Mouse (Mus musculus) heart, embryonic 16.5 days (tissue): ENCODE measurements at regions not wholly inside any gene's neighbourhood (a gene's known extent, or its start where the extent isn't known, plus 50 kb on each side); places are given as distances from the start of the nearest gene placed in this dataset.

Source experiments
- ATAC-seq: fragments of 200-750 bp; cut with Nextera tagmentation; replicated peaks from 2 replicates; pipeline ENCODE4 v1.8.0; 2017; ENCODE audit warnings: moderate number of reproducible peaks; ENCODE audit not compliant: insufficient read depth, low FRiP score; ENCODE audit errors: extremely low read depth
- H3K27ac ChIP-seq: fragments of 300-500 bp; sonication (generic); 2 replicates; pipeline ENCODE4 v1.5.1; 2014; ENCODE audit warnings: mild to moderate bottlenecking, low read length, control low read depth, moderate library complexity
- H3K27me3 ChIP-seq: fragments of 300-500 bp; sonication (generic); 2 replicates; pipeline ENCODE4 v1.6.1; 2014; ENCODE audit warnings: low read length, mixed read lengths; ENCODE audit not compliant: control insufficient read depth, insufficient read depth
- H3K36me3 ChIP-seq: fragments of 300-500 bp; sonication (generic); 2 replicates; pipeline ENCODE4 v1.6.1; 2014; ENCODE audit not compliant: control insufficient read depth, insufficient read depth
- H3K4me1 ChIP-seq: fragments of 300-500 bp; sonication (generic); 2 replicates; pipeline ENCODE4 v1.6.1; 2014; ENCODE audit warnings: low read length, mixed read lengths; ENCODE audit not compliant: control insufficient read depth, insufficient read depth
- H3K4me2 ChIP-seq: fragments of 300-500 bp; sonication (generic); 2 replicates; pipeline ENCODE4 v1.6.1; 2014; ENCODE audit warnings: low read depth, mild to moderate bottlenecking, control low read depth, low read length
- H3K4me3 ChIP-seq: fragments of 300-500 bp; sonication (generic); 2 replicates; pipeline ENCODE4 v1.5.1; 2014; ENCODE audit warnings: mild to moderate bottlenecking, control low read depth, low read length
- H3K9ac ChIP-seq: fragments of 300-500 bp; sonication (generic); 2 replicates; pipeline ENCODE4 v1.6.1; 2014; ENCODE audit warnings: low read length, control low read depth
- H3K9me3 ChIP-seq: fragments of 300-500 bp; sonication (generic); replicated peaks from 2 replicates; pipeline ENCODE4 v1.6.1; 2016; ENCODE audit warnings: low read length; ENCODE audit not compliant: control insufficient read depth
- WGBS: fragments of 180-500 bp; shearing (Covaris S2); extraction: QIAGEN DNeasy Blood & Tissue Kit; methylation state at CpG from one replicate; pipeline ENCODE4 v1.1.7; 2014; 5-methylcytosine and 5-hydroxymethylcytosine counted together

- WGBS, result 84% methylated on average over 6 of the region's 6 CpGs
- H3K4me2 ChIP-seq, result no peak overlapping the region
- H3K27ac ChIP-seq, result no peak overlapping the region
- H3K27me3 ChIP-seq, result peaks cover 82% of the 10 kb centered on the region
- peaks cover 14% of the 10 kb centered on the region for H3K4me1 ChIP-seq
- no peak overlapping the region for H3K4me3 ChIP-seq
- no peak for ATAC-seq
- no peak overlapping the region for H3K9ac ChIP-seq
- no peaks in the 10 kb centered on the region for H3K36me3 ChIP-seq
- no peaks in the 10 kb centered on the region for H3K9me3 ChIP-seq
Measured at GRCm38 (mm10) chr9:47409579-47409978, 120.4 kb upstream of the Cadm1 start.

- WGBS, result 73% methylated on average over 2 of the region's 2 CpGs
- no peak overlapping the region for H3K27ac ChIP-seq
- no peaks in the 10 kb centered on the region for H3K36me3 ChIP-seq
- peaks cover 95% of the 10 kb centered on the region for H3K27me3 ChIP-seq
- H3K4me3 ChIP-seq, result no peak overlapping the region
- ATAC-seq, result no peak
- no peak overlapping the region for H3K4me2 ChIP-seq
- H3K9me3 ChIP-seq, result no peaks in the 10 kb centered on the region
- H3K4me1 ChIP-seq, result peaks cover 5% of the 10 kb centered on the region; the same call in 1 of the 2 replicates
- no peak overlapping the region for H3K9ac ChIP-seq
Measured at GRCm38 (mm10) chr9:47412786-47413185, 117.2 kb upstream of the Cadm1 start.

- H3K4me3 ChIP-seq, result no peak overlapping the region
- peaks cover 4% of the 10 kb centered on the region; the same call in 1 of the 2 replicates for H3K4me1 ChIP-seq
- no peaks in the 10 kb centered on the region for H3K36me3 ChIP-seq
- H3K9ac ChIP-seq, result no peak overlapping the region
- no peak overlapping the region for H3K27ac ChIP-seq
- ATAC-seq, result peak; percentile 80
- WGBS, result 36% methylated on average over 8 of the region's 8 CpGs
- no peaks in the 10 kb centered on the region for H3K9me3 ChIP-seq
- no peak overlapping the region for H3K4me2 ChIP-seq
- peaks cover 94% of the 10 kb centered on the region for H3K27me3 ChIP-seq
Measured at GRCm38 (mm10) chr9:47414350-47414988, 115.5 kb upstream of the Cadm1 start.

- Histone ChIP-seq H3K36me3 (no peaks in the 10 kb centered on the region), H3K27ac (no peak overlapping the region), H3K4me3 (no peak overlapping the region), H3K9me3 (no peaks in the 10 kb centered on the region), H3K4me1 (peaks cover 16% of the 10 kb centered on the region), H3K27me3 (peaks cover 62% of the 10 kb centered on the region), H3K4me2 (peak overlapping the region; percentile 40; the same call in 1 of the 2 replicates), H3K9ac (no peak overlapping the region)
- ATAC-seq, result peak; percentile 67
- 12% methylated on average over 9 of the region's 9 CpGs for WGBS
Measured at GRCm38 (mm10) chr9:47422151-47422599, 107.8 kb upstream of the Cadm1 start.

- H3K9me3 ChIP-seq, result no peaks in the 10 kb centered on the region
- no peaks in the 10 kb centered on the region for H3K36me3 ChIP-seq
- 43% methylated on average over 8 of the region's 8 CpGs for WGBS
- H3K9ac ChIP-seq, result no peak overlapping the region
- no peak overlapping the region for H3K27ac ChIP-seq
- H3K4me2 ChIP-seq, result peak overlapping the region; percentile 40; the same call in 1 of the 2 replicates
- peak; percentile 41; the same call in 1 of the 2 replicates for ATAC-seq
- H3K4me1 ChIP-seq, result peaks cover 16% of the 10 kb centered on the region
- no peak overlapping the region for H3K4me3 ChIP-seq
- H3K27me3 ChIP-seq, result peaks cover 59% of the 10 kb centered on the region
Measured at GRCm38 (mm10) chr9:47422741-47423461, 107.1 kb upstream of the Cadm1 start.

GRCm38 (mm10) chr9:47423462-47423832 is 106.5 kb upstream of the Cadm1 start:
- H3K27me3 ChIP-seq, result peaks cover 58% of the 10 kb centered on the region
- H3K27ac ChIP-seq, result no peak overlapping the region

GRCm38 (mm10) chr9:47424191-47424590 is 105.8 kb upstream of the Cadm1 start:
- Histone ChIP-seq H3K4me1 (peaks cover 16% of the 10 kb centered on the region), H3K36me3 (no peaks in the 10 kb centered on the region)
- WGBS, result 95% methylated on average over 3 of the region's 3 CpGs

More at GRCm38 (mm10) chr9:47423462-47423832, 106.5 kb upstream of the Cadm1 start:
- peaks cover 16% of the 10 kb centered on the region for H3K4me1 ChIP-seq
- H3K4me3 ChIP-seq, result no peak overlapping the region
- no peak for ATAC-seq
- WGBS, result 72% methylated on average over 3 of the region's 3 CpGs
- H3K4me2 ChIP-seq, result no peak overlapping the region; the same call in 1 of the 2 replicates
- H3K9me3 ChIP-seq, result no peaks in the 10 kb centered on the region
- no peaks in the 10 kb centered on the region for H3K36me3 ChIP-seq
- H3K9ac ChIP-seq, result no peak overlapping the region

GRCm38 (mm10) chr9:47426712-47427111 is 103.3 kb upstream of the Cadm1 start:
- ATAC-seq, result no peak
- Histone ChIP-seq H3K27ac (no peak overlapping the region), H3K4me1 (peaks cover 16% of the 10 kb centered on the region), H3K27me3 (peaks cover 50% of the 10 kb centered on the region), H3K36me3 (no peaks in the 10 kb centered on the region), H3K9me3 (no peaks in the 10 kb centered on the region), H3K4me3 (no peak overlapping the region), H3K9ac (no peak overlapping the region), H3K4me2 (no peak overlapping the region)
- 88% methylated on average over 5 of the region's 5 CpGs for WGBS

More at GRCm38 (mm10) chr9:47424191-47424590, 105.8 kb upstream of the Cadm1 start:
- Histone ChIP-seq H3K27ac (no peak overlapping the region), H3K4me2 (no peak overlapping the region), H3K27me3 (peaks cover 59% of the 10 kb centered on the region), H3K9ac (no peak overlapping the region), H3K9me3 (no peaks in the 10 kb centered on the region), H3K4me3 (no peak overlapping the region)
- ATAC-seq, result no peak

- Histone ChIP-seq H3K4me3 (no peak overlapping the region), H3K4me2 (no peak overlapping the region), H3K27ac (no peak overlapping the region), H3K9ac (no peak overlapping the region), H3K36me3 (no peaks in the 10 kb centered on the region), H3K9me3 (no peaks in the 10 kb centered on the region), H3K27me3 (peaks cover 58% of the 10 kb centered on the region), H3K4me1 (no peaks in the 10 kb centered on the region)
- WGBS, result 42% methylated on average over 8 of the region's 8 CpGs
- no peak for ATAC-seq
Measured at GRCm38 (mm10) chr9:47428710-47429341, 101.1 kb upstream of the Cadm1 start.
